Mouse (Mus musculus) ES-Bruce4 (cell line): ENCODE measurements around the gene Enpp7.

Experiments
- CTCF ChIP-seq: IDR thresholded peaks from one replicate; pipeline ENCODE4 v1.8.1; 2011; ENCODE audit warnings: low read depth, low read length
- EP300 ChIP-seq: IDR thresholded peaks from 2 replicates; pipeline ENCODE4 v1.6.1; 2011; ENCODE audit warnings: low read depth, low read length; ENCODE audit not compliant: insufficient read depth

DNA sequence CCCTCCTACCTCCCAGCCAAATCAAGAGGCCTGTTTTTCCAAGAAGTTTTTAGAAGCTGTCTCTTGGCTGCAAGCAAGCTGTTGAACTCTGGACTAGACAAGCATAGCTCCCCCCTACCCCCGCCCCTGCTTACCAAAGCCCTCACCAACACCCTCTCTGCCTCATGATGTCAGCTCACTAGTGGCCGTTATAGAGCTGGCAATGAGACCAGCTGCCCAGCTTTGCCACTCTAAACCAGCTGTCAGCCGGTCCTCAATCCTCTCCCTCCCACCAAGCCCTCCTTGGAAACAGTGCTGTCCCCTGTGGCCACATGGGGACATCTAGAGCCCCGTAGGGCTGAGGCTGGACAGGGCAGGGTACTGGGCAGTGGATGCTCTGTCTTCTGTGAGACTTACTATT is 7.5 kb downstream of the Enpp7 start:
- TF ChIP-seq CTCF = no peak
- TF ChIP-seq EP300 = no peak
